Mouse (Mus musculus) T-helper 17 cell (primary cell): ENCODE results near the gene Uqcr10.
"Not testable (repeated sequence)": the region's sequence is repeated elsewhere in the genome, so short reads cannot be mapped to it uniquely, and the experiment has no call there.

Experiments used
- in situ Hi-C, 2 experiments: fragments of 300-600 bp; cut with MboI, MseI; formaldehyde crosslinking; loops; 1 replicate in 1 of 2; 2 replicates in 1 of 2; pipeline ENCODE4 v1.15.1; 2025; ENCODE audit warnings: high pct_unique_total_duplicates in 2 of 2

Uqcr10 gene

GRCm38 (mm10) chr11:4715596-4715995, 11.5 kb upstream of the Uqcr10 start:
- in situ Hi-C loops: no loop called here

DNA sequence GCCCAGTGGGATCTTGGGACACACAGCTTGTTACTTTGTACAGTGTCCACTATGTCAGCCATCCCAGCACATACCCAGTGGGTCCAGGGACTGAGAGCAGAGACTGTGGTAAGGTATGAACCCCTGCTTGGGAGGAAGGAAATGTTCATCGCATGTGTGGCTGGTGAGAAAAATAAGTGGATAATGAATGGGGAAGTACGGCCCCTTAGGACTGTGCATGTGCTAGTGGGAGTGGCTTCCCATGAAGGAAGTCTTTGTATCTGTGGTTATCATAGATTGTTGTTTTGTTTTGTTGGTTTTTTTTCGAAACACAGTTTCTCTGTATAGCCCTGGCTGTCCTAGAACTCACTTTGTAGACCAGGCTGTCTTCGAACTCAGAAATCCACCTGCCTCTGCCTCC, 10.6 kb upstream of the Uqcr10 start:
- in situ Hi-C loops: no loop called here

DNA sequence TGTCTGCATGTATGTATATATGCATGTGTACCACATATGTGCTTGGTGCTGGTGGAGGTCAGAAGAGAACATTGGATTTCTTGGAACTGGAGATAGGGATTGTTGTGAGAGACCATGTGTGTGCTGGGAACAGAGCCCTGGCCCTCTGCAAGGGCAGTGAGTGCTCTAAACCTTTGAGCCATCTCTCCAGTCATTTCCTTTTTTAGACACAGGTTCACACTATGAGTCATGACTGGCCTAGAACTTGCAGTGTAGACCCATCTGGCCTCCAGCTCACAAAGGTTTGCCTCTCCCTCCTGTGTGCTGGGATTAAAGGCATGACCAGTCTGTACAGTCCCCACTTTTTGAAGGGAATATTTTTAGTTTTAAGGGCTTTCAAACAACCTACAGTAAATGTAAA, 8.7 kb upstream of the Uqcr10 start:
- in situ Hi-C loops: no loop called here

- in situ Hi-C loops: not testable (repeated sequence)
These were observed 6.0 kb upstream of the Uqcr10 start for GRCm38 (mm10) chr11:4710188-4710587.

DNA sequence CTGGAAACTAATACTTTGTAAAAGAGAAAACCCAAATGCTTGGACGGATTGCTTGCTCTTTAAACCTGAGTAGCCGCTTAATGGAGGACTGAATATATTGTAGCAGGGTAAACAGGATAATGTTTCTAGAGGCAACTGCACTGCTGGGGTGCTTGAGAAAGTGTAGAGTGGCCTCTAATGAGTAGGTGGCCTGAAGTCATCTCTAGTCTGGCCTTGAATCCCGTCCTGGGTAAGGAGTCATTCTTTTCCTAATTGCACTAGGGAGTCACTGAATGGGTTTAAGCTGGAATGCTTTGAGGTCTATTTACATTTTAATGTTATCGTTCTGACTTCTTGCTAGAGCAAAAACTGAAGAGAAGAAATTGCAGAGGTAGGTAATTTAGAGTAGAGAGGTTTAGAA, 1.0 kb upstream of the Uqcr10 start:
- in situ Hi-C loops: no loop called here

DNA sequence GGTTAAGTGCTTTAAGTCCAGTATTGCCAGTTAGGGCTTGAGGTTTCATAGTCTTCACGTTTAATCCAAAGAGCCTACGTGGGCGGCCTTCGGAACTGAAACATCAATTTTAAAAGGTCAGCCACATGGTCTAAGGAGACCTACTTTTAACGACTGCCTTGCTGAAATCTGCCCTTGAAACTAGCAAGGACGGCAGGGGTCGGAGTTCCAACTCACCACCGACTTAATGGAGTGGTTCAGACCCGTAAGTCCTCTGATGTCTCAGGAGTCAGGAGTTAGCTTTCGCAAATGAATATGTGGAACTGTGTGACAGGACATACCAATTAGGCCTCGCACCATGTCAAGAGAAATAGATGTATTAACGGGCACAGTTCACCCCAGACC, 462 bp downstream of the Uqcr10 start:
- in situ Hi-C loops: no loop called here

DNA sequence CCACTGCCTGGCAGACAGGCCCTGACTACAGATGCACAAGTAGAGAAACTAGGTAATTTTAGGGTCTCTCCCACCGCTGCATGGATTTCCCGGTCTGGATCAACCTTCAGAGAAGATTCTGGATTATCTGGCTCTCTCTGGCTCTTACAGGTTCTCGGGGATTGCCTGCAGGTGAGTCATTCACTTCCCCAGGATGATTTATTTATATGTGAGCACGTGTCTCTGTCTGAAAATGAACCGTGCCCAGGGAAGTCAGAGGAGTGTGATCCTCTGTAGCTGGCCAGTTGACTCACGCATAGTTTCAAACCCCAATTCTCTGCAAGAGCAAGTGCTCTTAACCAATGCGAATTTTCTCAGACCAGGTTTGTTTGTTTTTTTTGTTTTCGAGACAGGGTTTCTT, 3.4 kb downstream of the Uqcr10 start:
- in situ Hi-C loops: no loop called here

DNA sequence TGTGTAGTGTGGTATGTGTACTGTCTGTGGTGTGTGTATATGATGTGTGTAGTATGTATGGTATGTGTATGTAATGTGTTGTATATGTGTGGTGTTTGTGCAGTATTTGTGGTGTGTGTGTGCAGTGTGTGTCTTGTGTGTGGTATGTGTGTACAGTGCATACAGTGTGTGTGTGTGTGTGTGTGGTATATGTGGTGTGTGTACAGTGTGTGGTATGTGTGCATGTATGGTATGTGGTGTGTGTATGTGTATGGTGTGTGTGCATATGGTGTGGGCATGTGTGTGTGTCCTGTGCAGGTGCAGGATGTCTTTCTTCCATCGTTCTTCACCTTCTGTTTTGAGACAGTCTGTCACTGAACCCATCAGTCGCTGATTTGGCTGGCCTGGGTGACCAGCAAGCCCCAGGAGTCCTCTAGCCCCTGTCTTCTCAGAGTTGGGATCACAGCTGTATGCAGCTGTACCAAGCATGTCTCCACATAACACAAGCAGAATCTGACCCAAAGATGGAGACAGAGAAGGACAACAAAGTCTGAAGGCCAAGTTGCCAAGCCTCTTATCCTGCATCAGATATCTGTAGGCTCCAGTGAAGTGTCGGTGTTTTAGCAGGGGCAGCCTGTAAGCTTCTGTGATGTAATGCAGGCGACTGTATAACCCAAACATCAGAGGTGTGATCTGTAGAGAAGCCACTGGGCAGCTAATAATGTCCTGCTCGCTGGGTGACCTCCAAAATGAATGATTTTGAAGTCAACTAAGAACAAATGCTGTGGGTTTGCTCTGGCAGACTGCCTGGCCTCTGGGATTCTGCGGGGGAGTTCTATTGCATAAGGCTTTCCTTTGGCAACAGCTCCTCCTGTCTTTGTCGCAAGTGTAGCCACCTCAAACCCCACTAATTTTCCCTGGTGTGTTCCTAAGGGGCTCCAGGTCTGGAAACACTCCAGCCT, 6.8 kb downstream of the Uqcr10 start:
- in situ Hi-C loops: no loop called here

DNA sequence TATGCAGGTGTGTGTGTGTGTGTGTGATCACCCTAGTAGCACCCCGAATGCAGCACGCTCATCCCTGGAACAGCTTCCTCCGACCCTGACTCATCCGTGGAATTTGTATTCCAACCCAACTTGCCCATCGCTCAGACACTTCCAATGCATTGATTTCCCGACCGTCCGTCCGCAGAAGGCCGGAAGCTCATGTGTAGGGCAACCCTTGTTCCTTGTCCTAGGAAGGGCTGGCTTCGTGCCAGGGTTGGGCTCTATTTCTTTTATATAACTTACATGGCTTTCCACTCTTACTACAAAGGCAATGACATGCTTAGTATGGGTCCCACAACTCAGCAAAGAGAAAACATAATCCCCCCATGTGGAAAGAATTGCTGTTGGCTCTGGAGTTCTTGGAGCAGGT, 12.0 kb downstream of the Uqcr10 start:
- in situ Hi-C loops: no loop called here

GRCm38 (mm10) chr11:4691213-4691612, 12.9 kb downstream of the Uqcr10 start:
- in situ Hi-C loops: no loop called here

GRCm38 (mm10) chr11:4690353-4690752, 13.8 kb downstream of the Uqcr10 start:
- in situ Hi-C loops: no loop called here

DNA sequence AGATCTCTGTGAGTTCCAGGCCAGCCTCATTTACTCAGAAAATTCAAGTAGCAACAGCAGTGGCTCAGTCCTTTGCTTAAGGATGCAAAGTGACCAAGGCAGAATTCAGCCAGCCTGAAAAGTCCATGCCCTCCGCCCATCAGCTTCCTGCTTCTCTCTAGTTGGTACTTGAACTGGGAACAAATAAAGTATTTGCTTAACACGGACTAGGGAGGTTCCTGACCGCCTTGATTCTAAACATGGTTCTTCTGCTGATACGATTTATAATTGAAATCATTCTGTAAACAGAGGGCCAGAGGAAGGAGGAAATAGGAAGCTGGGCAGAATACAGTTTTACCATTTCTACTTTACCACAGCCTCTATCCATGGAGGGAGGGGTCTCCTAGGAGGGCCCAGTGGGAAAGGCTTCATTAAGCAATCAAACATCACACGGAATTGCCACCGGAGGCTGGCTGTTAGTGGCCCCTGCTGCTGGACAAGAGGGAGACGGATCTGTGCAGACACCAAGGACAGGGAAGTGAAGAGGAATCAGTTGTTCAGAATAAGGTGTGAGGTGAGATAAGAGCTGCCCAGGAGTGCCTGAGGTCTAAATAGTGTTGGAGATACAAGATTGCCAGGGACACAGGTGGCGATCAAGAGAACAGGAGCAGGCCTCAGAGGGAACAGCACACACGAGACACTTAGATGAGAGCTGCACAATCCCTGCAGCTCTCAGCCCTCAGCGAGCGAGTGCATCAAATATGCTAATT, 15.3 kb downstream of the Uqcr10 start:
- in situ Hi-C loops: no loop called here

DNA sequence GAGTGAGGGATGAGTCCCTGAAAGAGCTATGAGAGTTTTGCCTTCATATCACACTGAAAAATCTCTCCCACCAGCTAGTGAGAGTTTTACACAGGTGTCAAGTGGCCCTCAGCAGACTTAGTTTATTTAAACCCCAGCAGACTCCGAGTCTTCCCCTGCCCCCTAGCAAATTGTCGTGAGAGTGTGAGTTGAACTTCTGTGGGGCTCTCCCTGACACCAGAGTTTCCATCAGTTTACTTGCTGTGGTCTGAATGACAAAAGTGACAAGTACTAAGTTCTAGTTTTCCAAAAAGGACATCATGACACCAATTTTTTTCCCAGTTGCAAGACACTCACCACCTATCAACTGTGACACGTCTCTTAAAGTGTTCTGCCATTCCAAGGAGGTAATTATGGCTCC, 16.3 kb downstream of the Uqcr10 start:
- in situ Hi-C loops: no loop called here

GRCm38 (mm10) chr11:4687027-4687426, 17.1 kb downstream of the Uqcr10 start:
- in situ Hi-C loops: no loop called here

DNA sequence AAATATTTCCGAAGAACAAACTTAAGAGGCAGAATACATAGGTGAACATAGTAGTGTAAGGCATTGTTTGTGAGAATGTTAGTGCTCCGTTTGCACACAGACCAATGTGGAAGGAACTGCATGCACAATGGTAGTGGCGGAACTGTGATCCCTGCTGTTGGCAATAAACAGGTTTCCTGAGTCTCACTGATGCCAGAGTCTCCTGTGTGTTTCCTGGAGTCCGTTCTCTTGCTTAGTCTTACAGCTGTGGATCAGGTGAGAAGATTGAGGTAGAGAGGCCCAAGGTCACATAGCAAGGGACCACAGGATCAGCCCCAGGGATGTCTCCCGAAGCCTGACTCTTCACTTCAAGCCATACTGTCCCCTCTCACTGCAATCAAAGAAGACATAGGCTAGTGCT, 18.6 kb downstream of the Uqcr10 start:
- in situ Hi-C loops: no loop called here

GRCm38 (mm10) chr11:4685071-4685470, 19.1 kb downstream of the Uqcr10 start:
- in situ Hi-C loops: no loop called here

- in situ Hi-C loops: no loop called here
These were observed 20.0 kb downstream of the Uqcr10 start for GRCm38 (mm10) chr11:4684186-4684585.

DNA sequence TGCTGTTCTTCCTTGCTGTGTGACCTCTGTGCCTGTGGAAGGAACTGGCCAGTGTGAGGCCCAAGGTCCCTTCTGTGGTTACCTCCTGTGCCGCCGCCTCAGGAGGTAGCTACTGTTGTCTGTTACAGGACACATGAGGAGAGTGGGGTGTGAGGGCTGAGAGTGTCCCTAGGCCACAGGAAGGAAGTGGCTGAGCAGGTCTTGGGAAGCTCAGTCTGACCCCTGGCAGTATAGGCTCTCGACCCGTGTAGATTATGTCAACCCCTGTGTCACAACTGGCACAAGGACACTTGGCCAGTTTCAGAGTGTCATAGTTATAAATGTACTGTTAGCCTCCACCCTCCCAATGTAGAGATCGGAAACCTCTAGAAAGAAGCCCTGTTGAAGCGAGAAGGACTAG, 20.6 kb downstream of the Uqcr10 start:
- in situ Hi-C loops: no loop called here

DNA sequence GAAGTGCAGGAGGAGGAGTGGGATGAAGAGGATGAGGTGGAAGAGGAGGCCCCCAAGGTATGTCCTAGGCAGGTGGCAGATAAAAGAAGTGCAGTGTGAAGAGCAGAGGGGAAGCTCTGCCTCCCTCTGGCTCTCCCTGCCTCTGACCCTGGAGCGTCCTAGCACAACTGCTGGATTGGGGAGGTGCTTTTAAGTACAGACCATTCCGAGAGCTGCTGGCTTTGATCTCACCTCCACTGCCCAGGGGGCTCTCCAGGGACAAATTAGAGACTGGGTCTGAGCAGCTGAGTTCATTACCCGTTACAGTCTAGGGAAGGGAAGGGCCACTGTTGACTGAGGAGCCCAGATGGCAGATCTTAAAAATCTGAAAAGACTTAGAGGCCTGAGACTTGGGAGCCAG, 24.0 kb downstream of the Uqcr10 start:
- in situ Hi-C loops: no loop called here

GRCm38 (mm10) chr11:4679441-4679832, 24.7 kb downstream of the Uqcr10 start:
- in situ Hi-C loops: loop anchor here in 1 of 2 experiments (10.0 kb wide), 1 partner anchor 745 kb away; no protein-coding TSS in a partner anchor

DNA sequence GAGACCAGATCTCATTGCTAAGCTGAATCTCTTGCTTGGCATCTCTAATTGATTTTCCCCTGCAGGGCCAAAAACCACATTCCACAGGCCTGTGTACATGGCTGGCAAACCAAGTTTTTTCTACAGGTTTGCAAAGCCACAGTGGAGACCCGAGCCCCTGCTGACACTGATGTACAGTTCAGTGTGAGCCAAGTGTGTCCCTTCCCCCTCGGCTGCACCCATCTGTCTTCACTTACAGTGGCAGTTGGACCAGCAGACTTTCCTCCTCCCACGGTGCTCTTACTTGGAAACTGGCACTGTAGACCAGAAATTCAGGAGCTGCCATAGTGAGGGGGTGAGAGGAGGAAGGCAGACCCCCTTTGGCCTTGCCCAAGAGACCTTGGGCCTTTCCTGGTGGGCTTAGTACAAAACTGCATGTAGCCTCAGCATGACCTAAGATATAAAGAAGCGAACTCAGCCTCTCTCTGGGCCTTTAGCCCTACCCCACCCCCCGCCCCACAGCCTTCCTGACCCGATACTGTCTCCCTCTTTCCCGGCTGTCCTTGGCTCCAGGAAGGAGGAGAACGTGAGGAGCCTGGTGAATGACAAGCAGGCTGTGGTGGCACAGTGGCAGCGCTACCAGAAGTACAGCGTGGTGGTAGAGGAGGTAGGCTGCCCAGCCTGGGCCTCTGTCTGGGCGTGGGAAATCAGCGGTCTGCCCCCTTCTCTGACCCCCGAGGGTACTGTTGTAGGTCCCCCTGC, 25.3 kb downstream of the Uqcr10 start:
- in situ Hi-C loops: loop anchor here in 1 of 2 experiments (10.0 kb wide), 1 partner anchor 746 kb away; no protein-coding TSS in a partner anchor
